Mouse (Mus musculus) MEL (cell line): Measurements from ENCODE around the gene H60b. TPM values are rescaled to one million over a fixed set of nuclear protein-coding genes. Genes with fewer than 3 reads are reported as not detected.

Experiments used
- DNase-seq: peaks from one replicate; pipeline ENCODE4 v3.0.0; 2011; ENCODE audit warnings: low read depth, low spot score
- H3K27ac ChIP-seq: 2 replicates; pipeline ENCODE4 v1.5.1; 2012; ENCODE audit warnings: low read depth, mild to moderate bottlenecking, control low read depth, low read length, moderate library complexity; ENCODE audit not compliant: control insufficient read depth
- H3K27me3 ChIP-seq, 2 experiments: fragments of 150-350 bp in 1 of 2; sonication (generic) in 1 of 2; 2 replicates each; pipeline ENCODE4 v1.6.1; 2012; ENCODE audit warnings: low read length in 2 of 2, mild to moderate bottlenecking in 2 of 2, improper control_type of control experiment in 1 of 2, moderate library complexity in 1 of 2; ENCODE audit not compliant: insufficient read depth in 2 of 2, control insufficient read depth in 1 of 2
- H3K36me3 ChIP-seq, 2 experiments: 2 replicates each; pipeline ENCODE4 v1.6.1; 2012 to 2014; ENCODE audit warnings: low read length in 2 of 2, improper control_type of control experiment in 1 of 2, inconsistent platforms in 1 of 2, mild to moderate bottlenecking in 1 of 2; ENCODE audit not compliant: insufficient read depth in 2 of 2, control insufficient read depth in 1 of 2
- H3K4me1 ChIP-seq, 2 experiments: fragments of 150-350 bp in 1 of 2; sonication (generic) in 1 of 2; 2 replicates each; pipeline ENCODE4 v1.6.1; 2012; ENCODE audit warnings: low read length in 2 of 2, improper control_type of control experiment in 1 of 2, mild to moderate bottlenecking in 1 of 2; ENCODE audit not compliant: insufficient read depth in 2 of 2, control insufficient read depth in 1 of 2
- H3K4me3 ChIP-seq, 2 experiments: fragments of 150-350 bp in 1 of 2; sonication (generic) in 1 of 2; 2 replicates each; pipeline ENCODE4 v1.5.1; 2012; ENCODE audit warnings: low read depth in 2 of 2, low read length in 2 of 2, mild to moderate bottlenecking in 2 of 2, moderate library complexity in 2 of 2, control low read depth in 1 of 2, improper control_type of control experiment in 1 of 2; ENCODE audit not compliant: control insufficient read depth in 1 of 2, insufficient read depth in 1 of 2
- H3K79me2 ChIP-seq: 2 replicates; pipeline ENCODE4 v1.6.1; 2012; ENCODE audit warnings: mild to moderate bottlenecking, low read length, moderate library complexity; ENCODE audit not compliant: control insufficient read depth, poor library complexity, insufficient read depth
- H3K9ac ChIP-seq: 2 replicates; pipeline ENCODE4 v1.6.1; 2012; ENCODE audit warnings: low read depth, mild to moderate bottlenecking, control low read depth, low read length, moderate library complexity; ENCODE audit not compliant: control insufficient read depth, poor library complexity, severe bottlenecking
- H3K9me3 ChIP-seq: fragments of 150-350 bp; sonication (generic); replicated peaks from 2 replicates; pipeline ENCODE4 v1.6.1; 2012; ENCODE audit warnings: mild to moderate bottlenecking, low read length, improper control_type of control experiment, moderate library complexity; ENCODE audit not compliant: insufficient read depth
- BHLHE40 ChIP-seq: IDR thresholded peaks from 2 replicates; pipeline ENCODE4 v1.6.1; 2012; ENCODE audit warnings: low read depth, mild to moderate bottlenecking, inconsistent platforms, low read length, improper control_type of control experiment, borderline replicate concordance
- CTCF ChIP-seq, 3 experiments: IDR thresholded peaks in 2 of 3; conservative IDR thresholded peaks in 1 of 3; 2 replicates each; pipeline ENCODE4 v1.5.1; 2011 to 2012; ENCODE audit warnings: low read length in 3 of 3, low read depth in 2 of 3, mild to moderate bottlenecking in 2 of 3, improper control_type of control experiment in 1 of 3, inconsistent platforms in 1 of 3, mixed read lengths in 1 of 3, moderate library complexity in 1 of 3; ENCODE audit not compliant: control insufficient read depth in 1 of 3, insufficient read depth in 1 of 3, poor library complexity in 1 of 3, severe bottlenecking in 1 of 3
- E2F4 ChIP-seq: IDR thresholded peaks from 2 replicates; pipeline ENCODE4 v1.6.1; 2011; ENCODE audit warnings: low read depth, low read length, improper control_type of control experiment, borderline replicate concordance
- EP300 ChIP-seq, 2 experiments: IDR thresholded peaks; 2 replicates each; pipeline ENCODE4 v1.6.1; 2011; ENCODE audit warnings: improper control_type of control experiment in 2 of 2, low read length in 2 of 2, low read depth in 1 of 2, mild to moderate bottlenecking in 1 of 2
- GATA1 ChIP-seq: IDR thresholded peaks from 2 replicates; pipeline ENCODE4 v1.6.1; 2011; ENCODE audit warnings: low read depth, low read length, improper control_type of control experiment
- KAT2A ChIP-seq: conservative IDR thresholded peaks from 2 replicates; pipeline ENCODE4 v1.6.1; 2012; ENCODE audit warnings: low read depth, low read length, improper control_type of control experiment, inconsistent platforms
- MAFK ChIP-seq: IDR thresholded peaks from 2 replicates; pipeline ENCODE4 v1.6.1; 2011; ENCODE audit warnings: low read depth, mild to moderate bottlenecking, low read length, improper control_type of control experiment, borderline replicate concordance
- MAZ ChIP-seq: IDR thresholded peaks from 2 replicates; pipeline ENCODE4 v1.6.1; 2012; ENCODE audit warnings: low read depth, mild to moderate bottlenecking, inconsistent platforms, low read length, improper control_type of control experiment
- MXI1 ChIP-seq: IDR thresholded peaks from 2 replicates; pipeline ENCODE4 v1.6.1; 2011; ENCODE audit warnings: mild to moderate bottlenecking, low read depth, low read length, improper control_type of control experiment
- MYB ChIP-seq: IDR thresholded peaks from 2 replicates; pipeline ENCODE4 v1.6.1; 2011; ENCODE audit warnings: mild to moderate bottlenecking, low read depth, low read length, improper control_type of control experiment
- MYC ChIP-seq: IDR thresholded peaks from 2 replicates; pipeline ENCODE4 v1.6.1; 2011; ENCODE audit warnings: low read depth, mild to moderate bottlenecking, low read length, improper control_type of control experiment, moderate library complexity
- NELFE ChIP-seq: IDR thresholded peaks from 2 replicates; pipeline ENCODE4 v1.6.1; 2011; ENCODE audit warnings: low read depth, low read length, improper control_type of control experiment
- NRF1 ChIP-seq: IDR thresholded peaks from 2 replicates; pipeline ENCODE4 v1.6.1; 2014; ENCODE audit warnings: low read depth, mild to moderate bottlenecking, inconsistent platforms, low read length, improper control_type of control experiment, moderate library complexity; ENCODE audit not compliant: poor library complexity, insufficient read depth, severe bottlenecking
- POLR2AphosphoS2 ChIP-seq: IDR thresholded peaks from 2 replicates; pipeline ENCODE4 v1.6.1; 2011; ENCODE audit warnings: low read length, improper control_type of control experiment
- POLR2AphosphoS5 ChIP-seq: IDR thresholded peaks from 2 replicates; pipeline ENCODE4 v1.6.1; 2012; ENCODE audit warnings: low read depth, borderline replicate concordance, mild to moderate bottlenecking, inconsistent platforms, low read length, moderate library complexity, mixed read lengths
- TAL1 ChIP-seq: IDR thresholded peaks from 2 replicates; pipeline ENCODE4 v1.6.1; 2012; ENCODE audit warnings: mild to moderate bottlenecking, inconsistent platforms, low read length, moderate library complexity, mixed read lengths
- TBP ChIP-seq: IDR thresholded peaks from 2 replicates; pipeline ENCODE4 v1.8.0; 2011; ENCODE audit warnings: low read depth, low read length, improper control_type of control experiment
- TCF12 ChIP-seq: IDR thresholded peaks from 2 replicates; pipeline ENCODE4 v1.6.1; 2014; ENCODE audit warnings: low read depth, mild to moderate bottlenecking, inconsistent platforms, low read length, improper control_type of control experiment, moderate library complexity
- UBTF ChIP-seq: IDR thresholded peaks from 2 replicates; pipeline ENCODE4 v1.6.1; 2012; ENCODE audit warnings: low read depth, mild to moderate bottlenecking, inconsistent platforms, low read length, improper control_type of control experiment, moderate library complexity, borderline replicate concordance; ENCODE audit not compliant: insufficient read depth
- USF1 ChIP-seq: IDR thresholded peaks from 2 replicates; pipeline ENCODE4 v1.6.1; 2014; ENCODE audit warnings: low read depth, mild to moderate bottlenecking, inconsistent platforms, low read length, improper control_type of control experiment, moderate library complexity
- ZC3H11A ChIP-seq: IDR thresholded peaks from 2 replicates; pipeline ENCODE4 v1.6.1; 2012; ENCODE audit warnings: low read depth, mild to moderate bottlenecking, inconsistent platforms, low read length, improper control_type of control experiment
- ZMIZ1 ChIP-seq: IDR thresholded peaks from 2 replicates; pipeline ENCODE4 v1.6.1; 2012; ENCODE audit warnings: low read depth, mild to moderate bottlenecking, inconsistent platforms, low read length, improper control_type of control experiment, moderate library complexity
- ZNF384 ChIP-seq: IDR thresholded peaks from 2 replicates; pipeline ENCODE4 v1.6.1; 2012; ENCODE audit warnings: low read depth, mild to moderate bottlenecking, inconsistent platforms, low read length, improper control_type of control experiment
- polyA plus RNA-seq, 2 experiments: library from polyadenylated mRNA; stranded (reverse) in 1 of 2; unstranded in 1 of 2; fragments of >175 nt in 1 of 2; fragments of >200 nt in 1 of 2; gene quantifications; 2 replicates each; pipeline versions ENCODE4 v1.2.1 to v1.2.4; 2012; ENCODE audit warnings: low replicate concordance in 2 of 2, low read depth in 1 of 2; ENCODE audit not compliant: insufficient read length in 2 of 2, insufficient read depth in 1 of 2, missing spikeins in 1 of 2
- total RNA-seq: library from RNA; depleted of rRNA; stranded (reverse); fragments of 300-350 nt; gene quantifications from 2 replicates; pipeline ENCODE4 v1.2.3, GENCODE M21; 2012

Gene H60b
- total and polyA plus RNA-seq, 3 experiments, result not detected

DNA sequence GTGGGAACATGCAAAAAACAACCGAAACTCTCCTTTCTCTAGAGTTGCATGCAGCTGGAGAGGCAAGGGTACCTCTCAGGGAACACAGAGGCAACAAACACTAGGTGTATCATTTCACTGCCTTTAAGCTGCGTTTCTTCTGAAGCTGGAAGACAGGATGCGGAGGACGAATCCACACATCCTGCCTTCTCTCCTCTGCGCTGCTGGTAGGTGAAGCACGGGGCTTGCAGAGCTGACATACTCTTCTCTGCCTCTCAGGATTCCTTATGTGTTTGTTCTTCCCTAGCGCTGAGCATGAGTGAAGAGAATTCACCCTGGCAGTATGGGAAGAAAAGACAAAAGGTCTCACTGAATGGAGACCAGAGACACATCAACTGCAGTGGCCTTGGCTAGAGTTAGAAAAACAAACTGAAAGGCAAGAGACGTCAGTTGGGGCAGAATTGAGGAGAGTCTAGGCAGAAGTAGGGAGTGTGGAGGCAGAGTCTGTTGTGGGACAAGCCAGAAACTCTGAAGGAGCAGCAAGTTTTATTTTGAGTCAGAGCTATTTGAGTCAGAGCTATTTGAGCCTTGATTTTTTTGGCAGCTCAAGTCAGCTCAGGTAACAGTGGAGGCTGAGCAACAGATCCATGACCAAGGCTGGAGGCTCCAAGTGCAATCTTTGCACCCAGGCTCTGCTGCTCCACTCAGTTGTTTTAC, 139.5 kb downstream of the H60b start:
- Histone ChIP-seq H3K36me3 (peaks cover 0 to 55% of the 10 kb centered on the region in 2 experiments; a peak in 2 of 4 replicates), H3K27ac (peak overlapping the region; percentile 64), H3K4me3 (no peak overlapping the region), H3K27me3 (no peaks in the 10 kb centered on the region), H3K9ac (no peak overlapping the region), H3K79me2 (peaks cover 5% of the 10 kb centered on the region; the same call in 1 of the 2 replicates), H3K9me3 (no peaks in the 10 kb centered on the region), H3K4me1 (peaks cover 15 to 34% of the 10 kb centered on the region in 2 experiments)
- DNase-seq, result no peak
- TF ChIP-seq EP300 (IDR thresholded peaks at IDR 0.05; ENCODE audit: low read depth in 1 of 2, low read length in 2 of 2) (no peak), MAZ (no peak), TAL1 (no peak), USF1 (no peak), MAFK (no peak), E2F4 (no peak), POLR2AphosphoS5 (no peak), ZMIZ1 (no peak), TCF12 (no peak; the same call in 1 of the 2 replicates)

DNA sequence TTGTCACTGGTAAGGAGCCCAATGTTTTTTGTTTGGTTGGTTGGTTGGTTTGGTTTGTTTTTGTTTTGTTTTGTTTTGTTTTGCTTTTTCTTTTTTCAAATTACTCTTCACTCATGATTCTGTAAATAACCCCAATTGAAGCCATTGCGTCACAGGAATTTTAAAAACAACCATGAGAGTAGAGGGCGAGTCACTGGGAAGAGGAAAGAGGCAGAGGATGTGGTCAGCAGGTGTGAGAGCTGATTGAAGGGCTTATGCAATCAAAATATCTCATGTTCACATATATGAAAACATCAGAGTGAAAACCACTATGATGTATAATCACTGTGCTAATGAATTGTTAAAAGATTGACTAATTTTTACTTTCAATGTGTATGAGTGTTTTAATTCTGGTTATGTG, 140.9 kb downstream of the H60b start:
- peaks cover 5% of the 10 kb centered on the region; the same call in 1 of the 2 replicates for H3K79me2 ChIP-seq
- H3K4me3 ChIP-seq, result no peak overlapping the region
- H3K9ac ChIP-seq, result no peak overlapping the region
- H3K27ac ChIP-seq, result no peak overlapping the region
- TF ChIP-seq TAL1, result peak; percentile 52
- TF ChIP-seq TBP, result no peak
- TF ChIP-seq, all 39 proteins: peak for 1
- no peaks in the 10 kb centered on the region for H3K27me3 ChIP-seq
- no peaks in the 10 kb centered on the region for H3K9me3 ChIP-seq
- H3K4me1 ChIP-seq, result peaks cover 16 to 34% of the 10 kb centered on the region in 2 experiments
- peak; percentile 20 for DNase-seq
- peaks cover 0 to 61% of the 10 kb centered on the region in 2 experiments; a peak in 2 of 4 replicates for H3K36me3 ChIP-seq

DNA sequence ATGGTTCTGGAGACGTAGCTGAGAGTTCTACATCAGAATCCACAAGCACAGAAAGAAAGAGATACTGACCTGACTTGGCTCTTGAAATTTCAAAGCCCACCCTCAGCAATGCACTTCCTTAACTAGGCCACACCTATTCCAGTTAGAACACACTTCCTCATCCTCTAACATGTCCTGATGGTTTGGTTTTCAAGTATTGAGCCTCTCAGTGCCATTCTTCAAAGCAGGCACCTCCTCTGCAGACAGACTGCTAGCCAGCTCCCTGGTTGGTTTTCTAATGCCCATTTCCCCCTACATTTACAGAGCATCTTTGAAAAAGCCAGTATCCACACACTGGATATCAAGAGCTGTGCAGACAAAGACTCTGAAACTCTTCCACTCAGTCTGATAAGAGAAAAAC, 143.3 kb downstream of the H60b start:
- peaks cover 6% of the 10 kb centered on the region for H3K79me2 ChIP-seq
- H3K27ac ChIP-seq, result peak overlapping the region; percentile 98
- peak overlapping the region; percentile 68 to 76 for H3K4me3 ChIP-seq
- peaks cover 16 to 39% of the 10 kb centered on the region in 2 experiments for H3K4me1 ChIP-seq
- H3K27me3 ChIP-seq, result no peaks in the 10 kb centered on the region
- H3K9me3 ChIP-seq, result no peaks in the 10 kb centered on the region
- H3K36me3 ChIP-seq, result peaks cover 0 to 51% of the 10 kb centered on the region in 2 experiments; a peak in 2 of 4 replicates
- H3K9ac ChIP-seq, result peak overlapping the region; percentile 85
- DNase-seq, result peak; percentile 87
- no peak for TF ChIP-seq POLR2AphosphoS2
- TF ChIP-seq ZMIZ1, result peak; percentile 54; the same call in 1 of the 2 replicates
- TF ChIP-seq BHLHE40, result no peak
- peak; percentile 44 for TF ChIP-seq NELFE
- no peak for TF ChIP-seq TAL1
- no peak for TF ChIP-seq E2F4
- TF ChIP-seq ZC3H11A, result no peak
- no peak for TF ChIP-seq MAFK
- no peak for TF ChIP-seq MYB
- TF ChIP-seq GATA1, result peak; percentile 20; the same call in 1 of the 2 replicates
- peak; percentile 75 for TF ChIP-seq TBP
- no peak for TF ChIP-seq CTCF (IDR thresholded peaks at IDR 0.05 in 2 of 3, conservative IDR thresholded peaks at IDR 0.05 in 1 of 3; ENCODE audit: control insufficient read depth in 1 of 3, insufficient read depth in 1 of 3, low read depth in 2 of 3, low read length in 3 of 3, poor library complexity in 1 of 3, severe bottlenecking in 1 of 3)
- TF ChIP-seq KAT2A, result no peak
- no peak for TF ChIP-seq ZNF384
- 0 out of 2 replicates have a peak, but pooled peaks have one; percentile 17 for TF ChIP-seq MXI1
- TF ChIP-seq UBTF, result no peak
- TF ChIP-seq NRF1, result no peak
- TF ChIP-seq MYC, result peak; percentile 47; the same call in 1 of the 2 replicates
